Mouse (Mus musculus): ENCODE data around the gene Mtmr4.

Gene Mtmr4

DNA sequence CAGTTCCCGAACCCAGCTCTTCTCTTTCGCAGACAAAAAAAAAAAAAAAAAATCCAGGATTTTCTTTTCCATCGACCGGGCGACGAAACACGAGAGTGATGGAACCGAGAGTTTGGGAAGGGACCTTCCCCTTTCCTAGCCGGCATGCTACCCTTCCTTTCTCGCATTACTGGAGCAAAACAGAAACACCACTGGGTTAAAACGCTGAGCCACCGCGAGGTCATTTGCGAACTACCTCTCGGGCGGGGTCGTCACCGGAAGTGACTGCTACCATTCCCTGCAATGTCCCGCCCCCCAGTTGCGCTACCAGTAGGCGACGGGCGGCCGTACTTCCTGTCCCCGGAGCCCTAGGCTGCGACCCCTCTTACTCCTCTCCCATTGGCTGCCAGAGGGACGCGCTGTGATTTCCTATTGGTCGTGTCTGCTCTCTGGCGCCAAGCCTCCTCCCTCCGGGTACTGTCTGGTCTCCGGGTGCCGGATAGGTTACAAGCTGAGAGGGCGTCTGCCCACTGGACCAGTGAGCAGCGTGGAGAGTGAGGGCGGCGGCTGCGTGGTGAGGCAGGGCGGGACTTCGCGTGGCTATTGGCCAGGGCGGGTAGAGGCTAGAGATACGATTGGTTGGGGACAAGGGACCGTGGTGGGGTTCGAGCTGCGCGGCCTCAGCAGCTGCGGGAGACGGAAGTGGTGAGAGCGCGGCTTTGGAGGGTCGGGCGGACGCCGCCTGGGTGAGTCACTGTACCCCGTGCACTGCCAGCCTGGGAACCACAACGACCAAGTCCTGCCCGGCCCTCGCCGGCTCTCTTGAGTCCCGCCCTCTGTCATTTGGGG is at the start of gene Mtmr4:
Gene Mtmr4, plus strand, starts transcription at position 637 of the 828 bp plus-strand sequence.
- peak; percentile 97 to 99 for DNase-seq

DNA sequence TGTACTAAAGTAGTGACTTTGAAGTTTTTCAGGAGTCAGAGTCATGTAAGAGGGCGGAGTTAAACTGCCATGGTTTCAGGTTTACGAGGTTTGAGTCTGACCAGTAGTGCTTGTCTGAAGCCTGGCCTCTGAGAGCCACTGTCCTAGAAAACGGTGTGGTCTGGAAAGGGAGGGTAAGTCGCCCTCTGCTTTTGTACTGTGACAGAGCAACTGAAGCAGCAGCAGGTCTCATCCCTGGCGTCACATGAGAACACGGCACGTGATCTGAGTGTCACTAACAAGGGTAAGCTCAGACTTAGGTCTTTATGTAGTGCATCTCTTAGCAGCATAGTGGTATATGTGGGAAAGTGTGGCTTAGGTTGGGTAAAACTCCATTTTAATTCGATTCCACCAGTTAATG is 49.7 kb upstream of the Mtmr4 start:
- DNase-seq = no peak

DNA sequence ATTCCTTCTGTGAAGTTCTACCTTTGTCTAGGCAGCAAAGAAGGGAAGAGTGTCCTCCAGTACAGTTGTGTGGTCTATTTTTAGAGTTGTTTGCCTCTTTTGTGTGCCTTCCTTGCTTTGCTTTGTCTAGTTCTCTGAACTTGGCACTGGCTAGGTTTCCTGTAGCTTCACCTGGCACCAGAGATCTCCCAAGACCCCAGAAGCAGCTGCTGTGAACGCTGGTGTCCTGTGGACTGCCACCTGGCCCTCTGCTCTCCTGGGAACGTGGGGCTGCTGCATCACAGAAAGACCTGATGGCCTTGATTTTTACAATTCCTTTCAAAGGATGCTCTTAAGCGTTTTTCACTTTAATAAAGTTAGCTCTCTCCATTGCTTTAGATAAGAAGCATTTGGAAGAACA is 49.1 kb upstream of the Mtmr4 start:
- no peak for DNase-seq

DNA sequence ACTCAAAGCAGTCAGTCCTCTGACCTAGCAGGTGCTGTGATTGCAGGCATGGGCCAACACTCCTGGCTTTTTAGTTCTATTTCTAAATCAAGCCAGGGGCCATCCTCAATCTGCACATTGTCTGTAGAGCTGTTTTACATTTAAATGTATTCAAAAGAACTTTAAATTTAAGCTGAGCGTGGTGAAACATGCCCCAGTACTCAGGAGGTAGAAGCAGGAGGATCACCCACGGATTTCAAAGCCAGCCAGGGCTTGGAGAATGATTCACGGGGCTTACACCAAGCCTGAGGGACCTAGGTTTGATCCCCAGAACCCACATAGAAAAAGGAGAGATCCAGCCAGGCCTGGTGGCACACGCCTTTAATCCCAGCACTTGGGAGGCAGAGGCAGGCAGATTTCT is 38.6 kb upstream of the Mtmr4 start:
- no peak for DNase-seq

DNA sequence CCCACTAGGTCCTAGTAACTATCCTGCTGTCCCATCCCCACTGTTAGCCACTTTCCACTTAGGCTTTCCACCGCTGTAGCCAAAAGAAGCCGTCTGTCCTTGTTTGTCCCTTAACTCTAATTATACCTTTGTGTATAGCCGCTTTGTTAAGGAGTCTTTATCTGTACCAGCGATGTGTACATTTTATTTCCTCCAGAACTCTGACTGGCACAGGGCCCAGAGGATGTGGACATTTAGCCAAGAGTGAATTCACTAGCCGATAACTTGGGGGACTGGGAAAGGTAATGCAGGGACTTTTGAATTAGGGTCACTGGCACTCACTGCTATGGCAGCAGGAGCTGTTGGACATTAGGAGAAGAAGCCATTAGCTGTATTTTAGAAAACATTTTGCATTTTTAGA is 37.6 kb upstream of the Mtmr4 start:
- no peak for DNase-seq

DNA sequence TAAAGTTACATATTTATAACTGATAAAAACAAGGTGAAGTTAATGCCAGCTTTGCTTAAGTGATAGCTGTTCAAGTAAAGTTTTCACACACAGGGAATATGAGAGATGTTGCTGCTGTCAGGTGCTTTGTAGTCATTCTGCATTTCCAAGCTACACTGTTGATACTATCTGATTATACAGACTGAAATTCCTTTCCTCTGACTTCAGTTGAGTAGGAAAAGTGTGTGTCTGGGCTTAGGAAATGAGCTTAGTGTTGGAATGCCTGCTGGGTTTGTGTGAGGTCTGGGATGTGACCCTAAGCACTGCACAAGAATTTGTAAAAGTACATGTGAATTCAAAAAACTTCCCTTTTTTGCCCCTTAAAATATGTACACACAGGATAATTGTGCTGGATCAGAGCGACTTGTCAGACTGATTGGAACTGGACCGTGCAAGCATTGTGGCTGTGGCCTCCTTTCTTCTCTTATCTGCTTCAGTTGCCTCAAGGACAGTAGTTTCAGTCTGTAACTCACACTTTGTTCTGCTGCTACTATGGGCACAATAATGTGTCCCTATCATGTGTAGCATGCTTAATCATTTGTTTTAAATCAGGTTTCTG is 36.8 kb upstream of the Mtmr4 start:
- no peak for DNase-seq

DNA sequence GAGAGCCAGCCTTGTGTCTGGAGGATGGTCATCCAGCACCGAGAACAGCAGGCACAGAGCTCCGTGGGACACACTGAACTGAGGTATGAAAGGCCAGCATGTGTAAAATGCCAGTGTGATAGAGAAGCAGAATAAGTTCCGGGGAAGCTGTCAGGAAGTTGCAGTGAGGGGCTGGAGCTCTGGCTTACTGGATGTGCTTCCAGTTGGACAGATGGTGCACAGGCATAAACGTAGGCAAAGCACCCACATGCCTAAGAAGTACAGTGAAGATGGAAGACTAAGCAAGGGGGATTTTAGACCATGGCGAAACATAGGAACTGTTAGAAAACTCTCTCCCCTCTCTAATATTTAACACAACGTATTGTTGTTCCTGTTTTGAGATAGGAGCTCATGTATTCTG is 30.8 kb upstream of the Mtmr4 start:
- no peak for DNase-seq

DNA sequence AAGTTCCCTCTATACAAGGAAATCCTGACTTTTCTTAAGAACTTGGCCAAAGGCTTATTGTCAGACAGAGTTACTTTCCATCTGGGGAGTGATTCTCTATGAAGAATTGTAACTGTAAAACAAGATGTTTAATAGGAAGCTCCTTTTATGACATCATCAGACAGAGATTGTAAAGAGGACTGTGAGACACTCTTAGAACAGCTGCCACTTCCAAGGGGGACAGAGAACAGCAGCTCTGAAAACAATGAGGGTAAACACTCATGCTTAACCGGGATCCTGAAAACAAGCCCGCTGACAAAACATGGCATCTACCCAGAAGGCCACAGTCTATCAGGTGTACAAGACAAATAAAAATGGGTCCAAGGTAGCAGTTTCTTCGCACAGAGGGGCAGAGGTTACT is 25.5 kb upstream of the Mtmr4 start, which contains the start of gene Gm11492:
Gene Gm11492, plus strand, starts transcription at position 153 of the 400 bp plus-strand sequence.
- no peak for DNase-seq

DNA sequence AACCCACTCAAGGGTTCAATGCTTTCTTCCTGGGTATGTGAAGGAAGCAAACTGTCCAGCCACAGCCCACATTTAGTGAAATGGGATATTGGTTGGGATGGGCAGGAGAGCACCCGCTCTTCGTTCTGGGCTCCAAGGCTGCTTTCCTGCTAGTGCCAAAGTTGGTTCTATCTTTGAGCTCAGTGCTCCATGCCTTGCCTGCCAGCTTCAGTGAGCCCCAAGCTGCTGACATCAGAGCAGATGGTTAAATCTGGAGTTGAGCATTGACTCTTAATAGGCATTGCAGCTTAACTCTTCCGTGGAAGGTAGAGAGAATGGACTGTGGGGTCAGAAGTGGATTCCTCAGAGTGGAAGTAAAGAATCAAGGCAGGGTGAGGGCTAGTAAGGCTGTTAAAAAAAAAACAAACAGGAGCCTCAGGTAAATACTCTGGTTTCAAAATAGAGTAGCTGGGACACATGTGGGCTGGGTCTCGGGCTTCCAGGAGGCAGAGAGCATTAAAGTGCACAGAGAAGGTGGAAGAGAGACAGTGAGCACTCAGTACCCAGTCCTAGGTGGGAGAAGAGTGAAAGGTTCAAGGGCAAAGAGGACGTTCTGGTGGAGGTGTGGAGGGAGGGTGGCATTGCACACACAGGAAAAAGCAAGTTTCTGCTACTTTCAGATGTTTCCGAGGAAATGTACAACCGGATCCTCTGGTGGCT is 23.6 kb upstream of the Mtmr4 start, which contains the start of gene Sept4:
Gene Sept4, plus strand, starts transcription at position 649 of the 699 bp plus-strand sequence.
- no peak for DNase-seq

DNA sequence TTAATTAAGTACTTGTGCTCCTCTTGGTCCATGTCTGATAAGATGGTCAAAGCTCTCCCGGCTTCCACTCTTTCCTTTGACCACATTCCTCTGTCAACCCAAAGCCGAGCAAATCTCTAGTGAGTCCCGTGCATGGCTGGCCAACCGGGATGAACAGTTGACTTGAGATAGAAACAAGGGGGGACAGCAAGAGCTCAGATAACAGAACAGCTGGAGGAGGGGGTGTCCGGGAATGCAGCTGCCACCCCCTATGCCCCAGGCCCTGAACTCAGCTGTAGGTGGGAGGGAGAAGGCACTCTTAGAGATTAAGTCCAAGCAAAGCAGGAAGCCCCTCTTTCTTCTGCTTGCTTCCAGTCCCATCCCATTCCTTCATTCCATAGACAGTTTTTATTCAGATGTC is 21.2 kb upstream of the Mtmr4 start:
- no peak for DNase-seq

DNA sequence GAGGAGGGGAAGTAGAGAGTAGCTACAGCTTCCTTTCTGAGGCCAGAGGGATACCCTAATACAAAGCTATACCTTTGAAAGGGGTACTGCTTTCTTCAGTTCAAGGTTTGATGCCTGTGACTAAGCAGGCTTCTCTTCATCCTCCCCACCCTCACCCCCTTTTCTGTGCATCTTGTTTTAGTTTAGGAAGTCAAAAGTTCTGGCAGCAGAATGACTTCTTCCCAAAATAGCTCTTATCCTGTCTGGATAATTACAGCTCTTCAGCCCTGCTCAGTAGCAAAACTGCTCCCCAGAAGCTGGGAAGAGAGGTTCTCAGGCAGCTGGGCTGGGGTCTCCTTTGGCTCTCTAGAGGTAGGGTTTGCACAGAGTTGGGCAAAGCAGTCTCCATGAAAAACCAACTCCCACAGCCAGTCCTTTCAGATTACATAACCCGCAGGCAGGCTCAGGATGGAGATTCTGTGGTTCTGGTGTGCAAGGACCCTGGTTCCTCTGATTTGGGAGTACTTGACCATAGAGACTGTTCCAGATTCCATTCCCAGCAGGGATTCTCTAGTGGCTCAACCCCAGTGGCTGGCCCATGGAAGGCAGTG is 20.5 kb upstream of the Mtmr4 start:
- no peak for DNase-seq

DNA sequence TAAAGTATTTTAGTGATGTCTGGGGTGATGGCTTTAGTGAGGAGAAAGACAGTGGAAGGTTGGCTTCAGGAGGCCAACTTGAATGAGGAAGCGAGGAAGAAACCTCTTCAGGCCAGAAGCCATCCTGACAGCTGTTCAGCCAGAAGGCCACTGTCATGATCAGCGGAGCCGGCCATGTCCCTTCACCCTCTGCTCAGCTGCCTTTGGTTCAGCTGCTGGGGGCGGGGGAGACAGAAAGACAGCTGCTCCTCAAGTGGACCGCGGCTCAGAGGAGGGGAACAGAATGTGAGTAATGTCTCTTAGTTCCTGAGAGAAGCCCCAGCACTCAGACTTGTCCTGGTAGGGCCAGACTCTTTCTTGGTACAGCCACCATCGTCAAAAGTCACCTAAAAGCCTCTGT is 18.2 kb upstream of the Mtmr4 start:
- no peak for DNase-seq

DNA sequence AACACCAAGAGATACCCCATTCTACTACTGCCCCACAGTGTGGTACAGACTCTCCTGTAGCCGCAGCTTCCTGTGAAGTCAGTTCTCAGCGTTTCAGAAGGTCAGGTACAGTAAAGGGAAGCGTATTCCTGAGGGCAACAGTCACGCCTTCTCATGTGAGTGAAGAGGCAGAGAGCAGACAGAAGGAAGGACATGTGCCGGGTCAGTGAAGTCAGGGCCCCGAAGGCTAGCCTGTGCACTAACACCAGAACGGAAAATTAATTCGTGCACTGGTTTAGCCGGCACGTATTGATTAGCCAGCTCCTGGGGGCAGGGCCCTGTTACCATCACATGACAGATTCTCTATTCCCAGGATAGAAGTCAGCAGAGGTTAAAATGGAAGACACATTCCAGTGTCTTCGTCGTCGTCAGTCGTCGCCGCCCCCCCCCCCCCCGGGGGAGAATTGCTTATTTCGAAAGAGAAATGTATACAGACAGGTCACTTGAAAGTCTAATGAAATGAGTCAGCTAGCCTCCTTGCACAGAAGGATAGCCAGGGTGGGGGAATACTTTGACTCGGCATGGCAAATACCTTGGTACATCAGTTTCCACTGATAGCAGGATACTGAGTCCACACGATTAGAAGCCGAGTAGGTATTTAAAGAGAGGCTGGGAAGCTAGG is 17.3 kb upstream of the Mtmr4 start:
- DNase-seq = no peak

DNA sequence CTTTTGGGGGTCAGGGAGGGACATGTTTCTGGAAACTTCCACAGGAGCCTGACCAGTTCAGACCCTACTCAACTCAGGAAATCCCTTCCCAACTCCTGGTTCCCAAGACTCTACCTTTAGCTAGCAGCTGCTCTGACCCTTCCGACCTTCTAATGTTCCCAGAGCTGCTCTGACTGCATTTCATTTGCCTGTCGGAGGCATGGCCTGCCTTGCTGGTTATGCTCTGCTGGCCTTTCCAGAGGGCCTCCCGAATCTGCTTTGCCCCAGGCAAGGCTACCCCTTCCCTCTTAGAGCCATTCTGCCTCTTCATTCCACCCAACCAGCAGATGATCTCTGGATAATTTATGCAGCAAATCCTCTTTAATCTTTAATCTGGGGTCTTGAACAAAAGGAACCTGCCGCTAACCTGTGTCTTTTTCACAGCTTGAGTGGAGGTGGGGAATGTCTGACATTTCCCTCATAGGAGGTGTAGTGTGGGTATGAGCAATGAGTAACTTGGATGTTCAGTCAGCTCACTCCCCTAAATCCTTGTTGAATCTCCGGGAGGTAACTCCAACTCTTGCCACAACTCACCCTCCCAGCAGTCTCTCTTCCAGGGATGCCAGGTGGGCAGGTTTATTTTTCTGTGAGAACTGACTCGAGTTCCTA is 14.2 kb upstream of the Mtmr4 start:
- no peak for DNase-seq

DNA sequence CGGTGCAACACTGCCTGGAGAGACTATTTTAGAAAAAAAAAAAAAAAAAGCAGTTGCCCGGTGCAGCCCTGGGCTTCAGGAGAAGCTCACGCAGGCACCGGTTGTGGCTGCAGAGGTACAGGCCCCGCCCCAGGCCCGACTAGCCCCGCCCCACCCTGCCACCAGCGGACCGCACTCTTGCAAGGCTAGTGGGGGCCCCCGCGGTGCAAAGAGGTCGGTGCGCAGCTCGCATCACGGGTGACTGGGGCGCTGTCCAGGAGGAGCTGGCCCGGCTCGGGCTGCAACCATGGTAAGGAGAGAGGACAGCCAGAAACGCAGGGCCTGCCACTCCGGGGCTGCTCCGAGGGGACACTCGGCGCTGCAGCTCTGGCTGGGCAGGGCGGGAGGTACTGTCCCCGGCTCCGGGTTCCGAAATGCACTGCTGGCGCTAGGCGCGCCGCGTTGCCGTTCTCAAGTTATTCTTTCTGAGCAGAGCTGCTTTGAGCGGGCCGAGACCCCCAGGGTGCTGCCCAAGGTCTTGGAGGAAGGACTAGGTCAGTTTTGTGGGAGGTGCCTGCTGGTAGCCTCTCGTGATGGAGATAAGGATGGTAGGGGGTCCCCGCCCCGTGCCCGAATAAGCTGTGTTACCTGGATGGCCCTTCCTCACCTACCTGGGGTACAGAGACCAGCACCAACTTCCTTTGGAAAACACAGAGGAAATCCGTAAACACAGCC is 13.6 kb upstream of the Mtmr4 start:
- DNase-seq = peak; percentile 63 to 66

DNA sequence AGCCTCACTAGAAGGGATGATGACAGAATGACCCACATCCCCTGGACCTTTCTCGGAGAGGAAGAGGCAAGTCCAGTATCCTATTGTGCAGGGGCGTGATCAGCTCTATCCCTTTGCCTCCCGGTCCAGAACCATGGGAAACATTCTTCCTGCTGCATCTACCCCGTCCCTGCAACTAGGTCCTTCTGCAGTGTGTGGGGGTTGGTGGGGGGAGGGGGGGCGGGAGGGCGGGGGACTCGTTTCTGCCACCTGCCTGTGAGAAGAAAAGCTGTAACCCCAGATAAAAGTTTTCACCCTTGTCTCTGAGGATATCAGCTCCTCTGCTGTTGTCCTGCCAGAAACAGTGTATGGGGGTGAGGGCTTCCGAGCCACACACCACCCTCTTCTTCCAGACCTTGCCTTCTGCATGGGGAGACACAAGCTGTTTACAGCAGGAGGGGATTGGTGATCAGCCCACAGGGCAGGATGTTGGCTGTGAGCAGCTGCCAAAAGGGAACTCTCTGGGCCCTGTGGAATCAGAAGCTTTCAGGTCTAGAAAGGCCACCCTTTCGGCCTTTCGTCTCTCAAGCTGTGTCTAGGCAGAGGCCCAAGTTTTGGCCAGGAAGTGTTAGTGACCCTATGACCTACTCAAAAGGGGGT is 12.9 kb upstream of the Mtmr4 start:
- no peak for DNase-seq

DNA sequence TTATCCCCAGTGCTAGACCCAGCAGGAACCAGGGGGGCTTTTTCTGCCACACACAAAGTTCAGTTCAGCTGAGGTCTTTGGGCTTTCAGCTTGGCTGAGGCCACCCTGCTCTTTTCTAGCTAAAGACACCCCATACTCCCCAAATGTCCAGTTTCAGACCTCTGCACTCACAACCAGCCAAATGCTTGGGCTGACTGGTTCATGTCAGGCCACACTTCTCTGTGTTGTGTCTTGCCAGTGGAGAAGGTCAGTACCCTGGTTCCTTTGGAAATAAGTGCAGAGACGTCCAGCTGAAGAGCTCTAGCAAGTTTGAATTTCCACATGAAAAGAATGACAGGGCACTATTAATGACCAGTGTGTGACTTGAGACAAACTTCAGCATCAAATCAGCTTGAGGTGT is 12.2 kb upstream of the Mtmr4 start:
- no peak for DNase-seq

DNA sequence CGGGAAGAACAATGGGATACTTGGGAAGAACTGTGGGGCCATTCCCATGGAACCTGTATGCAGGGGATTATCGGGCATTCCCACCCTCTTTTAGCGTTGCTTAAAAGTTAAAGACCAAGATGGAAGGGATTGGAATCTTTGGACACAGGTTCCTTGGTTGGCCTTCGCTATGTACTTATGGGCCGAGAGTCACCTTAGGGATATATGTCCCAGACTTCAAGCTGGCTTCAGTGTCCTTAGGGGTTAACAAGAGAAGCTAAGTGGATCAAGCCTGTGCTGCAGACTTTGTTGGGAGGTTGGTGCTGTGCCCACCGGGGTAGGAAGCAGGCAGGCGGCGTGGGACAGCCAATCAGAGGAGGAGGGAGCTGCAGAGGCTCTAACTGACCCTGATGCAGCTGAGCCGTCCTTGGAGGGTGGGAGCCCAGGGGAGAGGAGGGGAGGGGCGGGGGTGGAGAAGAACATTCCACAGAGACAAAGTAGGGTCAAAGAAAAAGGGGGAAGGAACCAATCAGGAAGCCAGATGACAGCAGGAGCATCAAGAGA is 11.3 kb upstream of the Mtmr4 start:
- DNase-seq = no peak

DNA sequence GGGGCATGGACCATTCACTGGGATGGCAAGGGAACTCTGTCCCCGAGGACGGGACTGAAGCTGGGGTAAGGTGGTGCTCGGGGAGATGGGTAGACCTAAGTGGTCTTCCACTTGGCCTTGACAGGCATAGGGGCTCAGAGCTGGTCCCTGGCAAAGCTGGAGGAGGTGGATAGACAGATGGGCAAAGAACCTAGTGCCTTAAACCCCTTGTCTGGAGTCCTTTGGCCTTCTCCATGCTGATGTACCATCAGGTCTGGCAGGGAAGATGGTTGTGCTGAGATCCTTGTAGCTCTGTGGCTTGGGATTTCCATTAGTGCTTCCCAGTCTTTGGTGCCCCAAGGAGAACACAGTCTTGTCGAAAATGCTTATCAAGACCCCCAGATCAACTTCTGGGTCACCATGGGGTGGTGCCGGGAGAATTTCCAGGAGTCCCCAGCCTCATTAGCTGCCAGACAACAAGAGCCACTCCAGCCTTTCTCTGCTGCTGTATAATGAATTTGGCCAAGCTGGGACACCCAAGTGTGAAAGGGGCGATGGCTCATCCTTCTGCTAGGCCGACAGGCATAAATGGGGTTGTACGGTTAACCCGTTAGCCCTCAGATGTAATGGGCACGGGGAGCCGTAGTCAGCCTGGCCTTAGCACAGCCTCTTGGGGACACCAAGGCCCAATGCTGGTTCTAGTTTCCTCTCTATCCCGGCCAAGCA is 10.6 kb upstream of the Mtmr4 start:
- no peak for DNase-seq
